Mouse (Mus musculus) stomach, postnatal 0 days (tissue): ENCODE results near the gene Mill2.

Source experiments
- CTCF ChIP-seq: IDR thresholded peaks from 2 replicates; pipeline ENCODE4 v1.5.1; 2016; ENCODE audit warnings: antibody characterized with exemption, low read depth, mild to moderate bottlenecking, moderate library complexity
- EP300 ChIP-seq: optimal IDR thresholded peaks from 2 replicates; pipeline ENCODE3; 2016; ENCODE audit warnings: antibody characterized with exemption

- TF ChIP-seq EP300 (no peak), CTCF (peak; percentile 31)
Measured at GRCm38 (mm10) chr7:18868491-18868890, 28.7 kb downstream of the Mill2 start.
